Mouse (Mus musculus): ENCODE results near the gene Exoc2.

DNA sequence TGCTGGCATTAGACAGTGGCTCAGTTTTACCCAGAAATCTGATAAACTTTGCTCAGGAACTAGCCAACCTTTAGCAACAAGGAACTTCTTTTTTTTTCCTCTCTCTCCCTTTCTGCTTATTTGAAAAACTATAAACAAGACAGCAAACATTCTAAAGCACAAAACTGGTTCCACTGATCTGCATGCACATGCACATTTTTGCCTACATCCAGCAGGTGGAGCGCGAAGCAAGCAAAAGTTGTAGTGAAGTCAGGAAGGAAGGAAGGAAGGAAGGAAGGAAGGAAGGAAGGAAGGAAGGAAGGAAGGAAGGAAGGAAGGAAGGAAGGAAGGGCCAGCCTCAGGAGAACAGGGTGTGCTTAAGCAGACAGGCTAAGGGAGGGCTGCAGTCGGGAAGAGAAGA is 109.9 kb downstream of the Exoc2 start:
- TF ChIP-seq CTCF (IDR thresholded peaks at IDR 0.05; ENCODE audit: low read depth) (no peak), EP300 (IDR thresholded peaks at IDR 0.05; ENCODE audit: low read depth) (no peak)
